Mouse (Mus musculus) heart, postnatal 14 days (tissue): ENCODE measurements around the gene Tex101. TPM values are rescaled to one million over a fixed set of nuclear protein-coding genes. Genes with fewer than 3 reads are reported as not detected.
A peak's percentile ranks its signal among the peaks of the same experiment; 100 is the strongest.
"Not testable (repeated sequence)": the region's sequence is repeated elsewhere in the genome, so short reads cannot be mapped to it uniquely, and the experiment has no call there.

Experiments
- DNase-seq, 2 experiments: peaks; one replicate each; pipeline ENCODE4 v3.0.0; 2021 to 2022
- intact Hi-C: fragments of 180-260 bp; cut with DNase I; formaldehyde crosslinking; loops from one replicate; pipeline ENCODE4 v1.15.1; 2025
- total RNA-seq, 2 experiments: library from RNA; stranded (reverse); gene quantifications; 2 replicates each; pipeline ENCODE4 v1.2.3; 2021

Tex101 gene
- total RNA-seq, 2 experiments from 2014 or later, result not detected

DNA sequence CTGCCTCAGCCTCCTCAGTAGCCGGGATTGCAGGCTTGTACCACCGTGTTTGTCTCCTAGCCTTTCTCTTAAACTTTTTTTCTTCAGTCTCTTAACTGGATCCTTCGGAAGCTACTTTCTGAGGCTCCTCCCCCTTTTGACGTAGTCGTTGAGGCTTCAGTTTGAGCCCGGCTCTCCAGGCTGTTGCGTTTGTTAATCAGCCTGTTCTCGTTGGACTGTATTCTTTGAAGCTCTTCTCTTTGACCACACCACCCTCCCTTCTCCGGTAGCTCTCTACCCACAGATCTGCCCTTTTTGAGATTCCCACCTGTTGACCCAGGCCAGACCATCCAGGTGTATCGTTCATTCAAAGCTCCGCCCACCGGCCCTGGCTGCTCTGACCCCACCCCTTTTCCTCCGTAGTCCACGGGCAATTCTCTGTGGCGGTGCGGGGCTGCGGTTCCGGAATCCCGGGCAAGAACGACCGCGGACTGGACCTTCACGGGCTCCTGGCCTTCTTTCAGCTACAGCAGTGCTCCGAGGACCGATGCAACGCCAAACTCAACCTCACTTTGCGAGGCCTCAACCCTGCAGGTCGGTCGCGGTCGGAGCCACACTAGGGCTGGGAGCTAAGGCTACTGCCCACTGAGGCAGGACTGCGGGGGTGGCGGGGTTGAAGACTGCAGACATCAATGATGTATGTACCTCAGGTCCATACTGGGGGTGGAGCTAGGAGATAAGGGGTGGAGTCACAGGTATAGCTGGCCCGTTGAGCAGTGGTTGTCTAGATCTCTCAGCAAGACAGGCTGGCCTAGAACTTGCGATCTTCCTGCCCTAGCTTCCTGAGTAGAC lies 38.2 kb downstream of the Tex101 start:
- intact Hi-C loops, result no loop called here
- no peak for DNase-seq

DNA sequence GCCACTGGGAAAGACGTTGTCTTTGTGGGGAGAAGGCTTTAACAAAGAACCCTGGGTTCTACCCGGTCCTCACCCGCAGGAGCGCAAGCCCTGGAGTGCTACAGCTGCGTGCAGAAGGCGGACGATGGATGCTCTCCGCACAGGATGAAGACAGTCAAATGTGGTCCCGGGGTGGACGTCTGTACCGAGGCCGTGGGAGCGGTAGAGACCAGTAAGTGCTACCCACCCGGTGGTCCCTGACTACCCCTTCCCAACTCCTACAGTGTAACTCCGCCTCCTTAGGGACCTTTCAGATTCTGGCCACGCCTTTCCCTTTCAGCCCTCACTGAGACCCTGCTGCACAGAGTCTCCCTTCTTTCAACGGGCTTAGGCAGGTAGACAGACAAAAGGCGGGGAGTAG lies 39.4 kb downstream of the Tex101 start:
- no peak for DNase-seq
- intact Hi-C loops, result no loop called here

DNA sequence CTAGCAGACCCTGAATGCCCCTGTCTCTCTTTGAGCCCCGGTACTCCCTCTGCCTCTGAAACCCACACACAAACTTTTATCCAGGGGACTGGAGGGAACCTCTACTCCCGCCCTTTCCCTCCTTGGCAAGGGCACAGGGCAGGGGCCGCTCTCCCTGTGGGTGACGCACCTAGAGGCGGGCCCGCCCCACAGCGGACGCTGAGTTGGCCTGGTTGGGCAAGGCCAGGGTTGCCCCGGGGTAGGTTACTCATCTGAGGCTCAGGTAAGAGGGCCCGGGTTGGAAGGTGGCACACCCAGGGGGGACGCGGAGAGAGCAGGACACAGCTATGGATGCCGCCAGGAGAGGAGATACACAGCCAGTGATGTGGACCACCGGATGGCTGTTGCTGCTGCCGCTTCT lies 40.2 kb downstream of the Tex101 start, which contains the start of gene Lypd3:
Gene Lypd3 (plus strand): TSS at position 287 of the 400 bp plus-strand sequence.
- no peak for DNase-seq
- intact Hi-C loops, result no loop called here

DNA sequence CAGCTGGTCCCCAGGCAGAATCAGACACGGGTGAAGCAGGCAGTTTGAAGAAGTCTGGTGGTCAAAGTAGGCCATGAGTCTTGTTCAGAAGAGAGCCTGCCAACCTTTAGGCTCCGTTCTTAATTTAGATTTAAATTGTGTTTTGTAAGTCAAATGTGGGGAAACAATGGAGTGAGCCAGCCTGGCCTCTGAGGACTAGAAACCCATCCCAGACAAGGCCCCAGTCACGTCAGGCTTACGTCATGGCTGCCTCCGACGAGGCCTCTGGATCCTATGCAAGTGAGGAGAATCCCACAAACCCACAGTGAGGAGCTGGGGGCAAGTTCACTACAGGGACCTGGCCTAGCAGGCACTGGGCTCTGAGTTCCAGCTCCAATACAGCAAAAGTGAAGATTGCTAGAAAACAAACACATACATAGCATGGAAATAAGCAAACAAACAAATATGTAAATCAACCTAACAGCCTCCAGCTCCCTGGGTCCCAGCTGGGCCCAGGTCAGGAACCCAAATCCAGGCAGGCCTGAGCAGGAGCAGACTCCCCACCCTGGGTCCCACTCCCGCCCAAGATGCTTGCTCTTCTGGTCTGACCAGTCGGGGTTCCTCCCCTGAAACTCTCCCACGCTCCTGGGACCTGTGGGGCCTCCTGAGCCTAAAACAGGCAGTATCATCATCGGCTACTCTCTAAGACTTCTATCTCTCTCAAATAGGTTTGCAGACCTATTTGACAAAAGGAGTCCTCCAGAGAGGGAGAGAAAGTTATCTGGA lies 46.2 kb downstream of the Tex101 start:
- intact Hi-C loops, result no loop called here
- no peak for DNase-seq

DNA sequence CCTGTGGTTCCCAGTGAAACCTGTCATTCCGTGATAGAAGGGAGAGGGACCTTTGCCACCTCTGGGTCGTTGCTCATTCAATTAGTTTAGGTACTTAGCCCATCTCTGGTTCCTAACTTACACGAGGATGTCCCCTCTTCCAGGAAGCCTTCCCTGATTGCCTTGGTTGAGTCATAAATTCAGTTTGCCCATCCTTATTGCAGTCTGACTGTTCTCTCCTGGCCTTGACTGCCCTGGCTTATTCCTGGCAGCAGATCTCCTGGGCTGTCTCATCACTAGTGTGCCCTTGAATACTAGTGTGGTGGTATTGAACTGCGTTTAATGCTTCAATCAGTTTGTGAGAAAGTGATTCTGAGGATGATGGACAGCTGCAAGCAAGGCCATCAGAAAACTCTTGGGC lies 46.8 kb downstream of the Tex101 start:
- intact Hi-C loops, result no loop called here
- no peak for DNase-seq

DNA sequence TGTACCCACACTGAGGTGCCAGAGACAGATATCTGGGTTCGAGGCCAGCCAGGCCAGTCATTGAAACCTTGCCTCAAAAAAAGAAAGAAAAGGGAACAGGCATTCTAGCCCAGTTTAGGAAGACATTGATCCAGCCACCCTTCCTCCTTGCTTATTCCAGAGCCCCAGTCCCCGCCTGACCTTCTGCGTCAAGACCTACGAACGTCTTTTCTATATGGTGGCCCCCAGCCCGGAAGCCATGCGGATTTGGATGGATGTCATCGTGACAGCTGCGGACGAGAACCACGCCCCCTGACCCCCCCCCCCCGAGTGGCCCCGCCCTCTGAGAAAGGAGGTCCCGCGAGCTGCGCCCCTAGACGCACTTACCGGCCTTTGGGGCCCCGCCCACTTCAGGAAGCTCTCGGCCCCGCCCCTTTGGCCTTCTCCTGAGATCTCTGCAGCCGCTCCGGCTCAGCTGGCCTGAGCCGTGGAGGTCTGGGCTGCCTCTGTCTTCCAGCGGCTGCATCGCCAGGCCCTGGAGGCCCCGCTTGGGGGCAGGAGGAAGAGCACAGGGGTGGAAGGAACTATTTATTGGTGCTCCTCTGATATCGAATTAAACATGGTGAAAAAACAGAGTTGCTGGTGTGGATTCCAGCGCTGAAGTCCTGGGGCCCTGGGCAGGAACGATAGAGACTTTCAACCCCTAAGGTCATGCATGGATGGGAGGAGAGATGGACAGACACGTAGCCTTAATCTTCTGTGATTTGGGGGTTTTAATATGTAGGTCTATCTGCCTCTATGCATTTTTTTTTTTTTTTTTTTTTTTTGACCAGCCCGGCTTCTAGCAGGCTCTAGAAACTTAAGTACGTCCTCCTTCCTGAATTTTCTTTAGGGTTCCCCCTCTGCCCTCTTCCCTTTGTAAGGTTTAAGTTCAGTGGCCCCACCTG lies 47.5 kb downstream of the Tex101 start:
- intact Hi-C loops, result no loop called here

DNA sequence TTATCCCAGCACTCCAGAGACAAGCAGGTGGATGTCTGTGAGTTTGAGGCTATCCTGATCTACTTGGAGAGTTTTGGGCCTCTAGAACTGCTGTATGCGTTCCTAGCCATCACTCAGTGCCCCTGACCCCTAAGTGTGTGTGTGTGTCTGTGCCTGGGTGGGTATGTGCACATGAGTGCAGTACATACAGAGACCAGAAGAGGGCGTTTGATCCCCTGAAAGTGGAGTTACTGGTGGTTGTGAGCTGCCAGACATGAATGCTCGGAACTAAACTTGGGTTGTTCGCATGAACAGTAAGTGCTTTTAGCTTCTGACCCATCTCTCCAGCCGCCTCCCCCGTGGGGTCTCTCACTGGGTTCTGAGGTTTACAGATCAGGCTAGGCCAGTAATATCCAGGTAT lies 53.5 kb downstream of the Tex101 start:
- intact Hi-C loops, result no loop called here
- DNase-seq, result no peak

More for the DNA sequence above, 47.5 kb downstream of the Tex101 start:
- DNase-seq, result peak; percentile 82 to 83

DNA sequence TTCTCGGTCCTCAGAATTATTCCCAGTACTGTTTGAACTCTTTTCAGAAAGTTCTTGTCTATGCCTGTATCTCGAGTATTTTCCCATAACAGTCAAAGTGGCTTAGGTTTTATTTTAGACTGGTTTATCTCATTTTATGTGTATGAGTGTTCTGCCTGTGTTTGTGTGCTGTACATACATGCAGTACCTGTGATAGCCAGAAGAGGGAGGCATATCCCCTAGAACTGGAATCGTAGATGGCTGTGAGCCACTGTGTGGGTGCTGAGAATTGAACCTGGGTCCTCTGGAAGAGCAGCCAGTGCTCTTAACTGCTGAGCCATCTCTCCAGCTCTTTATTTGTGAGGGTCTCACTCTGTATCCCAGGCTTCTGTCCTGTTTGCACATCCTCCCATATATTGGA lies 55.3 kb downstream of the Tex101 start:
- DNase-seq, result no peak
- intact Hi-C loops, result no loop called here

DNA sequence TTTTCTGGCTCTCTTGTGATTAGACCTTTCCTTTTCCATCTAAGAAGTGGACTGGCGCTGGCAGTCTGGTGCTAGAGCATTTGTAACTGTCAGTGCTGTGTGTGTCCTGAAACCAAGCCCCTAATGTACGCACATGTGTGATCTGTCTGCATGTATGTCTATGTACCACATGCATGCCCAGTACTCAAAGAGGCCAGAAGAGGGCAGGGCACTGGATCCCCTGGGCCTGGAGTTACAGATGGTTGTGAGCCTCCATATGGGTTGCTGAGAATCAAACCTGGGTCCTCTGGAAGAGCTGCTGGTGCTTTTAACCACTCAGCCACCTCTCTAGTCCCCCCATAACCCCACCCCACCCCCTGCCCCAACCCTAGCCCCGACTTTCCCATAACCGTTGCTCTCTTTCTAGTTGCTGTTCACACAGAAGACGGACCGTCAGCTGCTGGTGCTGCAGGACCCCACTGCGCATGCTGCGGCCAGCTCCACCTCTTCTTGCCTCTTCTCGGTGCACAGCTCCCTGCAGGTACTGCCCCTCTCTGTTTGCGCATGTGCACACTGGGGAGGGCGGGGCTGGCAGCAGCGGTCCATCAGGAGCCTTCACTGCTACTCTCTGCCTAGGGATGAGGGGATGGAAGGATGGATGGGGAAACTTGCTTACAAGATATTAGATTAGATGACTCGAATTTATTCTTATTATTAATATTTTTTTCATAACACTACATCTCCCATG lies 56.6 kb downstream of the Tex101 start:
- intact Hi-C loops, result no loop called here
- no peak for DNase-seq

DNA sequence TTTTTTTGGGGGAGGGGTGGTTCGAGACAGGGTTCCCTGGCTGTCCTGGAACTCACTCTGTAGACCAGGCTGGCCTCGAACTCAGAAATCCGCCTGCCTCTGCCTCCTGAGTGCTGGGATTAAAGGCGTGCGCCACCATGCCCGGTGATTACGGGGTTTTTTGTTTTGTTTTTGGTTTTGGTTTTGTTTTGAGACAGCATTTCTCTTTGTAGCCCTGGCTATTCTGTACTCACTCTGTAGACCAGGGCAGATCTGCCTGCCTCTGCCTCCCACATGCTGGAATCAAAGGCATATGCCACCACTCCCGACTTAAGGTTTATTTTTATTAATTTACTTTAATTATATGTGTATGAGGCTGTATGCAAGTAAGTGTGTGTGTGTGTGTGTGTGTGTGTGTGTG lies 58.1 kb downstream of the Tex101 start:
- DNase-seq, intact Hi-C loops: not testable (repeated sequence)

Other genes with a start within 250 kb of the Tex101 start
- not detected for gene Irgc1, start 224.4 kb downstream of the Tex101 start, total RNA-seq
- gene Plaur, start 214.2 kb downstream of the Tex101 start, total RNA-seq, result 1 to 10 TPM; 3.5 to 4.0 TPM
- 10 to 100 TPM; 14.3 to 14.7 TPM for gene Cadm4, start 194.7 kb downstream of the Tex101 start, total RNA-seq
- 10 to 100 TPM; 13.8 to 14.7 TPM for gene Zfp428, start 169.7 kb downstream of the Tex101 start, total RNA-seq
- not detected for gene AC161166.1, start 164.2 kb downstream of the Tex101 start, total RNA-seq
- gene Irgq, start 146.0 kb downstream of the Tex101 start, total RNA-seq, result 10 to 100 TPM; 18.2 to 19.5 TPM
- gene Pinlyp, start 130.6 kb downstream of the Tex101 start, total RNA-seq, result not detected
- 10 to 100 TPM; 23.8 to 26.3 TPM for gene Xrcc1, start 130.4 kb downstream of the Tex101 start, total RNA-seq
- gene Ethe1, start 89.1 kb downstream of the Tex101 start, total RNA-seq, result 10 to 100 TPM; 29.8 to 30.1 TPM
- under 1 TPM; 0.12 TPM for gene Zfp575, start 89.0 kb downstream of the Tex101 start, total RNA-seq
- under 1 TPM; 0.51 to 0.55 TPM for gene Phldb3, start 65.9 kb downstream of the Tex101 start, total RNA-seq
- not detected for gene Lypd3, start 40.1 kb downstream of the Tex101 start, total RNA-seq
- not detected for gene BC049730, start 32.6 kb upstream of the Tex101 start, total RNA-seq
- not detected for gene Gm4763, start 50.2 kb upstream of the Tex101 start, total RNA-seq
- gene Cd177, start 83.6 kb upstream of the Tex101 start, total RNA-seq, result under 1 TPM in 1 of 2 experiments, not detected in 1; 0.17 TPM
- not detected for gene Ceacam10, start 100.5 kb upstream of the Tex101 start, total RNA-seq
- gene Gm9844, start 185.5 kb upstream of the Tex101 start, total RNA-seq, result not detected
- gene Lypd4, start 193.3 kb upstream of the Tex101 start, total RNA-seq, result not detected
- not detected for gene Dmrtc2, start 193.4 kb upstream of the Tex101 start, total RNA-seq
- gene Rps19, start 207.7 kb upstream of the Tex101 start, total RNA-seq, result 100 to 1,000 TPM; 529 to 548 TPM
- 1 to 10 TPM; 1.3 to 1.5 TPM for gene Cd79a, start 220.7 kb upstream of the Tex101 start, total RNA-seq
- gene Arhgef1, start 226.2 kb upstream of the Tex101 start, total RNA-seq, result 10 to 100 TPM; 76.1 to 78.7 TPM